Mouse (Mus musculus): ENCODE data around the gene Tmc6.

- TF ChIP-seq CTCF (IDR thresholded peaks at IDR 0.05; ENCODE audit: low read depth): no peak
- no peak for TF ChIP-seq EP300 (IDR thresholded peaks at IDR 0.05; ENCODE audit: low read depth)
Observed at GRCm38 (mm10) chr11:117778851-117779433, 3.1 kb downstream of the Tmc6 start.

All from liver, postnatal 0 days (tissue).